Mouse (Mus musculus) erythroblast, adult 5-6 weeks (primary cell): ENCODE measurements around the gene Ccl20. TPM values are rescaled to one million over a fixed set of nuclear protein-coding genes. Genes with fewer than 3 reads are reported as not detected.

Experiments
- ATAC-seq: replicated peaks from 2 replicates; pipeline ENCODE4 v1.8.0; 2016; ENCODE audit warnings: moderate number of reproducible peaks, mild to moderate bottlenecking, moderate TSS enrichment, inconsistent platforms; ENCODE audit not compliant: poor library complexity, low FRiP score, severe bottlenecking
- total RNA-seq, 2 experiments: library from RNA; stranded (forward) in 1 of 2; stranded (reverse) in 1 of 2; fragments of 150-400 nt in 1 of 2; fragments of 200-764, 138-1000 nt in 1 of 2; gene quantifications; 2 replicates each; pipeline versions ENCODE4 v1.2.3 to v1.2.4; 2015 to 2017; ENCODE audit warnings: low replicate concordance in 2 of 2

Ccl20 gene
- total RNA-seq, 2 experiments from 2014 or later, result not detected

DNA sequence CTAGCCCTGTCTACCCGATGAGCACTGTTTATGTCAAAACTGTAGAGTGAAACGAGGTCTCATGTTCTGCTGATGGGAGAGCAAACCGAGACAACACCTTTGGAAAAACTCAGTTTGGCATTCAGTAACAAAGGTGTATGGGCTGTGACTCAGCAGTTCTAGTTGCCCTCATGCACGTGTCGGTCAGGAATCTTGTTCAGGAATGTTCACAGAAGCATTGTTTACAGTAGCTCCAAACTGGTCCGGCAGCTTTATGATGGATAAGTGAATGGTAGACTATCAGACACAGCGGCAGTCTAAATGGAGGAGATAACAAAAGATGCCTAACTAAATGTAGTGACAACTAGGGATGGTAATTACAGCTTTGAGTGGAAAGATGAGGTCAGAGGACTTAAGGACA is 19.3 kb downstream of the Ccl20 start:
- ATAC-seq, result no peak

DNA sequence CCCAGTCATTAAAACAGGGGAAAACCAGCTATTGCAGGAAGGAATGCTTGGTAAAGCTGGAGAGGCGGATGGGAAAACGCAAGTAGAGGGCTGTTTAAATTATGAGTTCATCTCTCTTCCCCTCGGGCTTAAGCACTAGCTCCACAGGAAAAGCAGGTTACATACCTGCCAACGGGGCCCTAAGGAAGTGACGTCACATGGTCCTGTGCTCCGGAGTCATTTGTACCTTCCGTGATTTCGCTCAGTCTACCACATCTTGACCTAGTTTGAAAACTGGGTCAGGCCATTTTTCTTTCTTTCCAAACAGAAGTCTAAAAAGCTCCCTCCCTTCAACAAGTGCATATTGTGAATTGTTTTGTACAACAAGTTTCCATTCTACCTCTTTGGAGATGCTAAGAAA is 21.3 kb downstream of the Ccl20 start:
- ATAC-seq, result no peak

DNA sequence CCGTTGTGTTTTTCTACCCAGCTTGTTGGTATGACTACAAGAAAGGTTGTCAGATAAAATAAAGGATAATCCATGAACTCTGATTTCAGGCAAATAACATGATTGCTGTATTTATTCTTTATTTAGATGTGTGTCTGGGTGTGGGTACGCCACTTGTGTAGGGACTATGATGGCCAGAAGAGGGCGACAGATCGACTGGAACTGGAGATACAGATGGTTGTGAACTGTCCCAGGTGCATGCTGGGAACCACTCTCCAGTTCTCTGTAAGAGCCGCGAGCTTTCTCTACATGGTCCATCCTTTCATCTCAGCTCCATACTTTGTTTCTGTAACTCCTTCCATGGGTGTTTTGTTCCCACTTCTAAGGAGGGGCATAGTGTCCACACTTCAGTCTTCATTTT is 22.2 kb downstream of the Ccl20 start:
- no peak for ATAC-seq

DNA sequence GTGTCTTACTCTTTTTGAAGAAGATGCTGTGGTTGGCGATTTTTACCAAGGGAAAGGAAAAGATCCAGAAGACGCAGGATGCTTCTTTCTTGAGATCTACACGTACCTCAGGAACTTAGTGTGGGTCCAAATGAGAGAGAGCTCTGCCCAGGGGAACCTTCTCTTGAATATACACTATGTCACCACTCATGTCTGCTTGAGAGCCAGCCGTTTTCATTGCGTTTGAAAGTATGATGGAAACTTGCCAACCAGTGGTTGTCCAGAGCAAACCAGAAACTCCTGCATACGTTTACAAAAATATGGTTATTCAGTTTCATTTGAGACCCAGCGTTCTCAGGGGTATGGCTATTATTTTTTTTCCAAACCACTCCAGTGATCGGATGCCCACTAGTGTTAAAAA is 24.9 kb downstream of the Ccl20 start:
- ATAC-seq, result no peak

DNA sequence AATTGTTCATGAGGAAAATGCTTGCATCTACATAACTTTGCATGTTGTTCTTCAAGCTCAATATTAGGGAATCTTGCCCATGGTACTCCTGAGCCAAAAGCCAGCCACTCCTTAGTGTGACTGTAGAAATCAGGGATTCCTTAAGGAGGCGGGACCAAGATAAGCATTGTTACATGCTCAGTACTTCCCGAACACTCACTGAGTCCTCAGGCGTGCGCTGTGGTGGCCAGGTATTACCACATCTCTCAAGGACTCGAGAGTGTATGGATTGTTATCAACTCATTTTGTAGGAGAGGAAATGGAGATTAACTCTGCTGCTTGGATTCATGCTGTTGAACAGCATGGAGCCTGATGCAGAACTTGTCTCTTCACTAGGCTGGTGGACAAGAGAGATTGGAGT is 25.5 kb downstream of the Ccl20 start:
- ATAC-seq, result no peak

DNA sequence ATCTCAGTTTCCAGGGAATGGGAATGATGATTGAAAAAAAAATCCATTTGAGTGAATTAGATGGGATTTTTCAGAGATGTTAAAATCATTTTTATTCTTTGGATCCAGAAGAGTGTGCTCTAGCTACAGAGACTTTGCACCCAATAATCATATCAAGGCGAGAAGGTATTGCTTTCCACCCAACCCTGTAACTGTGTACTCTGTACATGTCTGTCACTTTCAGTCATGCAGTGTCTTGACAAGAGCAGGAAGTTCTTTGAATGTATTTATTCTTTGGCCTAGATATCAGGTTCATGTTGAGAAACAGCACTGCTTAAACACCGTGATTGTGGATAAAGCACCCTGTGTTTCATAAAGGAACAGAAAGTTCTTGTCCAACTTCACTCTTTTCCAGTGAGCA is 30.0 kb downstream of the Ccl20 start:
- no peak for ATAC-seq

DNA sequence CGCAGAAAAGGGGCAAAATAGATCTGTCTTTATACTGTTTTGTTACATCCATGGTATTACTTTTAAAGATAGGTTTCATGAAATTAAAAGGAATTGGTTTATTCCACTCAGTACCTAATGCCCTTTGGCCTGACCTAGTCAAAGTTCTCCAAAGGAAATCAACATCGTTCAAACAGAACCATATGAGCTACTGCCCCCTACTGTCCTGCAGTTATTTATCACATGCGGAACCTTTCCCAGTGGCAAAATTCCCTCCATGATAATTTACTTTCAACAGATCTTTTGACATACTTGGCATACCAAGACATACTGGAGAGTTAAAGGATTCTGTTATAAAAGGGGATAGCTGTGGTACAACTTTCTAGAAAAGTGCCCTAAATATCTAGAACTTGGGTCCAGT is 33.7 kb downstream of the Ccl20 start:
- no peak for ATAC-seq

DNA sequence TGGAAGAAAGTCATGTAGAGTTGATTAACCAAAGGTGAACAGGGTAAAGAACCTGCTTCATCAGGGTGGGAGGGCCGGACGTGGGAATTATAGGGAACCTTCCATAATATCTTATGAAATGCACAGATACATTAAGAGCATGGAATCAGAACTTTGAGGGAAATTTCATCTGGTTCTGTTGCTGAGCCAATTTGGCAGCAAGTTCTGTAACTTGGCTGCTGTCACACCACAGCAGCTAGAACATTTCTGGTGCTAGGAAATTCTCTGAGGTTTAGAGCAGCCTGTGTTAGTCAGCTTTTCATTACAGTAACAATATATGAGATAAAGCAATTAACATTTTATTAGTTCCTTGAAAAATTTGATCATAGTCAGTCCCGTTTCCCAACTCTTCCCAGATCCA is 36.4 kb downstream of the Ccl20 start:
- ATAC-seq, result no peak

DNA sequence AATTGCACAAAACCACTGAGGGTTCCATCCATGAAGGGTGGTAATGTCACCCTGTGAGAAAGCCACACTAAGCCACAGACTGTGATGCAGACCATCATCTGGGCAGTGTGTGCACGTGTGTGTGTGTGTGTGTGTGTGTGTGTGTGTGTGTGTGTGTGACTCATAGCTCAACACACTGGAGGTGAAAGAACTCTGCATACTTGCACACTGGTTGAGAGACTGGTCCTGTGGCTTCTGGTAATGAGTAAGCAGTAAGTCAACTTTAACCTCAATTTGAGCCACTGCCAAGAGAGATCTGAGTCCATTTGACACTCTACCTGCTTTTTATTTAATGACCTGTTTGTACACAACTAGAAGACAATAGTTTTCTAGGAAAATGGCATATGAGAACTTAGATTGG is 40.3 kb downstream of the Ccl20 start:
- no peak for ATAC-seq

DNA sequence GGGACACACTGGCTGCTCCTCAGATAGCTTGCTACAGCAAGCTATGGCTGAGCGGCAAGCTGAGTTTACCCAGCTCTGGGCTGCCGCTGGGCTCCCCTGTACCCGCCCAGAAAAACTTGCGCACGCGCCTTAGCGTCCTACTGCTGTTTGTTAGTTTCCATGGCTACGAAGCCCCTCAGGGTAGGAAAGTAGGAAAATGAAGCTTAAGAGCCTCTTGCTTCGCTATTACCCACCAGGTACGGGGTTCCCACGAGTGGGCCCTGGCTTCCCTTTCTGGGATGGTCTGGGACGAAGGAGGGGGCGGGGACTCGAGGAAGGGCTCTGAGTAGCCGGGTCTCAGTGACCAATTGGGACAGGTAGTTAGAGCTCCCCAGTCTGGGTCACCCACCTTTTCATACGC is 43.0 kb downstream of the Ccl20 start, which contains the start of gene Daw1:
Gene Daw1, plus strand, starts transcription at position 150 of the 400 bp plus-strand sequence.
- ATAC-seq, result no peak

DNA sequence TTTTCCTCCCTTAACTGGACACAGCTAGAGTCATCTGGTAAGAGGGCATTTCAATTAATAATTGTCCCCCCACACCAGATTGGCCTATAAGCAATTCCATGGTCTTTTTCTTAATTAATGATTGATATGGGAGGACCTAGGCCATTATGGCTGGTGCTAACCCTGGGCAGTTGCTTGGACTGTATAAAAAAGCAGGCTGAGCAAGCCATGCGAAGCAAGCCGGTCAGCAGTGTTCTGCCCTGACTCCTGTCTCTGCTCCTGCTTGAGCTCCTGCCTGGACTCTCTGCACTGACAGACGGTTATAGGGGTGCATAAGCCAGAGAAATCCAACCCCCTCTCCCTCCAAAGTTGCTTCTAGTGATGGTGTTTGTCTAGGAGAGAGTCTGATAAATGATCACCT is 45.1 kb downstream of the Ccl20 start:
- no peak for ATAC-seq

DNA sequence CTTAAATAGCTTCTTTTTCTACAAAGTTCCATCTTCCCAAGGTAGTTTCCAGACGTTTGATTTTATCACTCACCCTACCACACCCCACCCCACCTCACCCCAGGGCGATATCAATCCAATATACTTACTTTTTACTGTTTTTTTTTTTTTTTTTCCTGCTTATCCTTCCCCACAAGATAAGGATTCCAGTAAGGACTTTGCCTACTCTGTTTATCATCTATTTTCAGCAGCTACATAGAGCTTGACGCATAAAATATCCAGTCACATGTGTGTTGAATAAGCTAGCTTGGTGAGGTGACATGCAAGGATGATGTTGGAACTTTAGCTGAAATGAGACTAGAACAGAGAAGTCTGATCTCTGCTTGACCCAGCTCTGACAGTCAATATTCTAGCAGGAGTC is 47.5 kb downstream of the Ccl20 start:
- ATAC-seq, result no peak

Other genes with a start within 250 kb of the Ccl20 start
- gene A030005L19Rik, start 203.4 kb upstream of the Ccl20 start, total RNA-seq (2015; ENCODE audit: low replicate concordance), result 1.3 TPM in 1 of 2 replicates, not detected in the other
- not detected in 2 replicates for gene A030005L19Rik, start 203.4 kb upstream of the Ccl20 start, total RNA-seq (2017; ENCODE audit: low replicate concordance)
- not detected in 2 replicates for gene A030014E15Rik, start 191.8 kb upstream of the Ccl20 start, total RNA-seq (2015; ENCODE audit: low replicate concordance)
- not detected in 2 replicates for gene A030014E15Rik, start 191.8 kb upstream of the Ccl20 start, total RNA-seq (2017; ENCODE audit: low replicate concordance)
- gene Gm6217, start 185.4 kb upstream of the Ccl20 start, total RNA-seq (2015; ENCODE audit: low replicate concordance), result not detected in 2 replicates
- not detected in 2 replicates for gene Gm6217, start 185.4 kb upstream of the Ccl20 start, total RNA-seq (2017; ENCODE audit: low replicate concordance)
- gene A030003K21Rik, start 173.4 kb upstream of the Ccl20 start, total RNA-seq (2015; ENCODE audit: low replicate concordance), result not detected in 2 replicates
- not detected in 2 replicates for gene A030003K21Rik, start 173.4 kb upstream of the Ccl20 start, total RNA-seq (2017; ENCODE audit: low replicate concordance)
- gene Gm7544, start 160.8 kb upstream of the Ccl20 start, total RNA-seq (2015; ENCODE audit: low replicate concordance), result not detected in 2 replicates
- gene Gm7544, start 160.8 kb upstream of the Ccl20 start, total RNA-seq (2017; ENCODE audit: low replicate concordance), result not detected in 2 replicates
- not detected in 2 replicates for gene Gm47955, start 156.5 kb upstream of the Ccl20 start, total RNA-seq (2015; ENCODE audit: low replicate concordance)
- gene Gm47955, start 156.5 kb upstream of the Ccl20 start, total RNA-seq (2017; ENCODE audit: low replicate concordance), result not detected in 2 replicates
- gene Gm47959, start 116.2 kb upstream of the Ccl20 start, total RNA-seq (2015; ENCODE audit: low replicate concordance), result not detected in 2 replicates
- gene Gm47959, start 116.2 kb upstream of the Ccl20 start, total RNA-seq (2017; ENCODE audit: low replicate concordance), result not detected in 2 replicates
- not detected in 2 replicates for gene Slc19a3, start 78.3 kb upstream of the Ccl20 start, total RNA-seq (2015; ENCODE audit: low replicate concordance)
- not detected in 2 replicates for gene Slc19a3, start 78.3 kb upstream of the Ccl20 start, total RNA-seq (2017; ENCODE audit: low replicate concordance)
- not detected in 2 replicates for gene Krtap28-10, start 74.3 kb upstream of the Ccl20 start, total RNA-seq (2015; ENCODE audit: low replicate concordance)
- not detected in 2 replicates for gene Krtap28-10, start 74.3 kb upstream of the Ccl20 start, total RNA-seq (2017; ENCODE audit: low replicate concordance)
- gene Gm47969, start 71.8 kb upstream of the Ccl20 start, total RNA-seq (2015; ENCODE audit: low replicate concordance), result not detected in 2 replicates
- not detected in 2 replicates for gene Gm47969, start 71.8 kb upstream of the Ccl20 start, total RNA-seq (2017; ENCODE audit: low replicate concordance)
- gene A030005K14Rik, start 57.4 kb upstream of the Ccl20 start, total RNA-seq (2015; ENCODE audit: low replicate concordance), result not detected in 2 replicates
- gene A030005K14Rik, start 57.4 kb upstream of the Ccl20 start, total RNA-seq (2017; ENCODE audit: low replicate concordance), result not detected in 2 replicates
- not detected in 2 replicates for gene Krtap28-13, start 55.8 kb upstream of the Ccl20 start, total RNA-seq (2015; ENCODE audit: low replicate concordance)
- gene Krtap28-13, start 55.8 kb upstream of the Ccl20 start, total RNA-seq (2017; ENCODE audit: low replicate concordance), result not detected in 2 replicates
- not detected in 2 replicates for gene Daw1, start 43.0 kb downstream of the Ccl20 start, total RNA-seq (2015; ENCODE audit: low replicate concordance)
- not detected in 2 replicates for gene Daw1, start 43.0 kb downstream of the Ccl20 start, total RNA-seq (2017; ENCODE audit: low replicate concordance)